Mouse (Mus musculus): Measurements from ENCODE around the gene Gm42669. TPM values are rescaled to one million over a fixed set of nuclear protein-coding genes. Genes with fewer than 3 reads are reported as not detected.

Gene Gm42669
- total RNA-seq (2021) = under 1 TPM; 0.32 to 0.48 TPM

DNA sequence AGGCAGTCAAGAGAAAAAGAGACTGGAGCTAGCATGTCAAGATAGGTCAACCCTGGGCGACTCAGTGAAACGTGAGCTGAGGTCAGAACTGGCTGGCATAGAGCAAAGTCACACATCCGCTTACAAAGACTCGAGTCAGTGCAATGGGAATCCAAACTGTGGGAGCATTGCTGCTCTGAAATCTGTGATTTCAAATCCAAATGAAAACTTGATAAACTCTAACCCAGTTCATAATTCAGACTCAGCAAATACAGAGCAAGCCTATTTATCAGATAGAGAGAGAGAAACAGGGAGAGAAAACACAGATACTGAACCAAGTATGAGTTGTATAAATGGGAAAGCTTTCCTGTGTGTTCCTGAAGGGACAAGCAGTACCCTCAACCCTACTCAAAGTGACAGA is at the start of gene Gm42669:
Gene Gm42669, plus strand, starts transcription at position 301 of the 400 bp plus-strand sequence.
- intact Hi-C loops (cut with DNase I) = no loop called here
- no peak for DNase-seq

DNA sequence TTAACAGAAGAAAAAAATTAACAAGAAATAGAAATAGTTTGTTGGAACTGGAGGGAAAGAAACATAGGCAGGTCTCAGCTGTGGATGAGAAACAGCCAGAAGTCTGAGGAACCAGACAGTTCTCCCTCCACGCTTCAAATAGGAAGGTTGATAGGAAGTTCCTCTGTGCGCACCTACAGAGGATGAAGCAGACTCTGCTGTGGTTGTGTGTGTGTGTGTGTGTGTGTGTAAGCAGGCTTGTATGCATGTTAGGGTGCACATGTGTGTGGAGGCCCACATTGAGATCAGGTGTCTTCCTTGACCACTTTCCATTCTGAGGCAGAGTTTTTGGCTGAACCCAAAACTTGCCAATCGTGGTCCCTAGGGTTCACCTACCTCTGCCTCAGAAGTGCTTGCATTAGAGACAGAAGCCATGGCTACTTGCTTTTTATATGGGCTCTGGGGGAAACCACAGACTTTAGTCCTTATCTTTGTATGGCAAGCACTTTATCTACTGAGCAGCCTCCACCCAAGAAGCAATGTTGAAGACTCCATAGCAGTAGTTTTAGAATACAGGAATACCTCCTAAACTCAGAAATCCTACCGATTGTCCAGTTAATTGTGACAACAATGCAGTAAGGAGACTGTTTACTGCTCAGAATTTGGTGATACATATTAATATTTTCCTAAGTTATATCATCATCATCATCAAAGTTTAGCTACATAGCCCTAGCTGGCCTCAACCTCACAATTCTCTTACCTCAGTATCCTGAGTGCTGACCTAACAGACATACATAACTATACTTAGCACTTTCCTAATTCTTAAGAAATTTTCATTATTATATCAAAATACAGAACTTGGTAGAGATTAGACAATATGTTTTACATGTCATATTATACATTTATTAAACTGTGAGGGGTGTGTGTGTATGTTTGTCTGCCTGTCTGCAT is 45.0 kb upstream of the Gm42669 start:
- intact Hi-C loops (cut with DNase I) = no loop called here
- DNase-seq = no peak

DNA sequence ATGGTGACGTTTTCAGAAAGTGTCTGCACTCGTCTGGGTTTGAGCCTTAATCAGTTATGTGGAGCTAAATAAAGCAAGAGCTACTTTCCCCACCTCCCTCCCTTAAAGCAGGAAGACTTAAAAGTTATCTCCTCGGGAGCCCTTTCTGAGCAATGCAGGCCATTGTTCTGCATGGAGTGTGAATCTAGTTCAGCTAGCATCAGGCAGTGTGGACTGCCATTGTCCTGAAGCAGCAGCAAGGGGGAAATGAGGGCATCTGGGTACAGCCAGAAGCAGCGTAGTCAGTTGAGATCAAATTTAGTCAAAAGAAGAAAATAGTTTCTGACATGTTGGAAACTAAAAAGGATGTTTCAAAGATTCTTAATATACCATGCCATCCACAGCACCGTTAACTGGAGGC is 40.9 kb upstream of the Gm42669 start:
- intact Hi-C loops (cut with DNase I) = no loop called here
- no peak for DNase-seq

DNA sequence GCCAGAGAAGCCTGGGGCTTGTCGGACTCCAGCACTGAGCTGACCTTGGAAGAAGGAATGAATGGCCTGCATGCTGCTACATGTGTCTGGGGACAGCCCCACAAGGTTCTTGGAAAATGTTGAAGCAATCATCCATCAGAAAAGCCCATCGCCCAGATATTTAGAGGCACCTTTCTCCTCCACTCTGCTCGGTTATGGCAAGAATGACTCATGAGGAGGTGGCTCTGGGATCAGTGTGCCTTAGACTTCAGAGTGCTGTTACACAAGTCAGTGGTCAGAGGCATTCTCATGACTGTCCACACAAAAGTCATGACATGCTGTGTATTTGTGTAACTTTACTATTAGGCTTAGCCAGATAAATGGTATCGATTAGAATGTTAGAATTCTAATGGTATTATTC is 40.3 kb upstream of the Gm42669 start:
- intact Hi-C loops (cut with DNase I) = no loop called here

DNA sequence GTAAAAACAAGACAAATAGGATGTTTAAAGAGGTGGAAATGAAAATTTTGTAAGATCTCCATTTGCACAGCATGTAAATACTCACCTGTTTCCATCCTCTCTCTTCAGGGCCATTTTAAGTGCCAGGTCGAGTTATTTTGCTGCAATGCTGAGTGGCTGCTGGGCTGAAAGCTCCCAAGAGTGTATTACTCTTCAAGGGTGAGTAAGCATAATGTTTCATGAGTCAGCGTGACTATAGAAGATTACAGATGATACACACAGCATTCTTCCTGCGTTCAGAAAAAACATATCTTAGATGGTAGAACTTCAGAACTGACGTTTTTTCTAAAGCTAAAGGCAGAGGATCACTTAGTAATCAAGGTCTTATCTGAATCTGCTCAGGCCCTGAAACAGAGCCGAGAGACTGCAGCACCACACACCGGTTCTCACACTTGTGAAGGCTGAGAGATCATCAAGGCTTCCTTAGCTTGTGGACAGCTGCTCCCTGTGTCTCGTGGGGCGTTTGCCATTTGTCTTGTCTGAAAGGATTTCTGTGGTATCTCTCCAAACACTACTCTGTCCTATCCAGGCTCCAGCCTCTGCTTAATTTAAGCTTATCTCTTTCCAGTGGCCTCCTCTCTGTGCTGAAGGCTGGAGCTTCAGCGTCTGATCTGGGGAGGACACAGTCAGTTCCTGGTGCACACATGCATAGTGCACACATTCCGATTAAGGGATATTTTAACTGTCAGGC is 36.7 kb upstream of the Gm42669 start:
- intact Hi-C loops (cut with DNase I) = no loop called here
- no peak for DNase-seq

More for the DNA sequence above, 40.3 kb upstream of the Gm42669 start:
- DNase-seq = no peak

DNA sequence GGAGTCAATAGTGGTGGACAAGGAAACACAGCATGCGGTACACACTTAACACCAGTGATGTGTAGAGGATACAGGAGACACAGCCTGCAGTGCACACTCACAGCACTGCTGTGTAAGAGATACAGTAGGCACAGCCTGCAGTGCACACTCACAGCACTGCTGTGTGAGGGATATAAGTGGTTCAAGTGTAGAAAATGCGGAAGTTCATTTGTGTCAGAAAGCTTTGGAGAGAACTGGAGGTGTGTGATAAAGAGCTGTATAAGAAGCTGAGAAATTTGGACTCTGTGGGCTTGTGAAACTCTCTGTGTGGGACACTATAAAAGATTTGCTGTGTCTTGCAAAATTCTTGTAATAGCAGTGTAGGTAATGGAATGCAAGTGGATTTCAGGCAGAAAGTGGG is 27.2 kb upstream of the Gm42669 start:
- intact Hi-C loops (cut with DNase I) = no loop called here
- no peak for DNase-seq

DNA sequence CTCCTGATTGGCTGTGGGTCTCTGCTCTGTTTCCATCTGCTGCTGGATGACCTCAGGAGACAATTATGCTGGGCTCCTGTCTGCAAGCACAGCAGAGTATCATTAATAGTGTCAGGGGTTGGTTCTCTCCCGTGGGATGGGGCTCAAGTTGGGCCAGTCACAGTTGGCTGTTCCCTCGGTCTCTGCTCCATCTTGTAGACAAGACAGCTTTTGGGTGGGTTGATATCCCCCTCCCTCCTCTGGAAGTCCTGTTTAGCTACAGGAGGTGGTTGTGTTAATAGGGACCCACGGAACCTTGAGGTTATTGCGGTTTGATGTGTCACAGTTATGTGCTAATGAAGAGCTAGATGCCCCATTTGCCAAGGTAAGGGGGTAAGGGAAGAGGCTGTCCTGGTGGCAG is 18.4 kb upstream of the Gm42669 start:
- intact Hi-C loops (cut with DNase I) = no loop called here
- no peak for DNase-seq

DNA sequence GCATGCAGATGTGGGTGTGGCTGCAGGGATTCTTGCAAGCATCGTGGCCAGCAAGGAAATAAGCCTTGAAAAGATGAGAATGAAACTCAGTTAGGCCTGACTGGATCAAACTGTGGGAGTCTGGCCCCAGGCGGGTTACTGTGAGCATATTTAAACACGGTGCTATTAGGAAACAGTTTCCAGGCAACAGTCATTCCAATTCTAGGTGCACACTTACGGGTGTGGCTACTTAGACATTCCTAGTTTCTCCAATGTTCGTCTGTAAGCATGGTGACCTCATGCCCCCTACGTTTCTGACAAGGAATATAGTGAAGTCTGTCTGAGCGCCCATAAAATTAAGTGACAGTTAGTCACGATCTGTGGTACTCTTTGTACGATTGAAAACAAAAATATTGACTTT is 16.4 kb upstream of the Gm42669 start:
- DNase-seq = no peak
- intact Hi-C loops (cut with DNase I) = no loop called here

DNA sequence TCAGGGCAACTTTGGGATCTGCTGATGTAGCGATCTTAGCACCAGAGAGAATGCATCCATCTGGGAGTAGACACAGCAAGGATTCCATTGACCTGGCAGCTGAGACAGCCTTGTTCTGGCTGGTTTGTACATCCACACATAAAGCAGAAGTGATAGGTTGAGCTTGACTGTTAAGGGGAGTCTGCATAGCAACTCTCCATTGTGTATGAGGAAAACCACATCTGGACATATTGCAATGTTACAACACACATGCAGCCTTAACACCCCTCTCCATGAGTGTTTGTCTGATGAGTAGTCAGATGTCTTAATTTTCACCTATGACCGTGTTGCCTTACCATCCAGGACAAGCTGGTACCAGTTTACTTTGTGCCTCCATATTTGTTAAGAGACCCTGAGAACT is 14.9 kb upstream of the Gm42669 start:
- intact Hi-C loops (cut with DNase I) = no loop called here
- DNase-seq = no peak

DNA sequence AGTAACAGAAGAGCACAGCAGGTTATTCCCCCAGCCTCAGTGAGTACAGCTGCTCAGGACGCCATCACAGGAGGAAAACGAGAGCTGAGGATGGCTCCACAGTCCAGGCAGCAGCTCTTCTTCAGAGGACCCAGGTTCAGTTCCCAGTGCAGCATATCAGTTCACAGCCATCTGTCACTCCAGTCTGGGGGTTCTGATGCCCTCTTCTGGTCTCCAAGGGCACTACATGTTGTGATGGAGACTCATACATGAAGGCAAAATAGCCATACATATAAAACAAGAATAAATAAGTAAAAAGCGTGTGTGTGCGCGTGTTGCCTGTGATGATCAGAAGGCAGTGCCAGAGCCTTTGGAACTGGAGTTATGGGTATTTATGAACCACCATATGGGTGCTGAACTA is 12.7 kb upstream of the Gm42669 start:
- intact Hi-C loops (cut with DNase I) = loop anchor here (5.0 kb wide), 1 partner anchor 137 kb away; no protein-coding TSS in a partner anchor

DNA sequence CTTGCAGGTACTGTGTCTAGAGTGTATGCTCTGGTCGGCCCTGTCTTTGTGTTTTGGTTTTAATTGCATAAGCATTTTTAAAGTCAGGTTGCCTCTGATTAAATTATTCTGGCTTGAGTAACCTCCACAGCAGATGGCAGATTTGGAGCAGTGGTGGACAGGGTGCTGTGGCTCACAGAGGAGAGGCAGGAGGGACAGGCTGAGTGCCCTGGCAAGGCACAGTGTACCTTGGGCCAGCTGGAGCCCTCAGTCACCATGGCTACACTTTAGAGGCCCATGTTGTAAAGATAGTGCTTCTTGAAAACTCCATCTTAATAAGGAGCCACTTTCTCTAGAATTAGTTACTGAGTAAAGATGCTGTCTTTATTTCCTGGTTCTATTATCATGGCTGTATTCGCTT is 11.4 kb upstream of the Gm42669 start:
- peak; percentile 46 for DNase-seq
- intact Hi-C loops (cut with DNase I) = loop anchor here (5.0 kb wide), 1 partner anchor 139 kb away; no protein-coding TSS in a partner anchor

More for the DNA sequence above, 12.7 kb upstream of the Gm42669 start:
- no peak for DNase-seq

DNA sequence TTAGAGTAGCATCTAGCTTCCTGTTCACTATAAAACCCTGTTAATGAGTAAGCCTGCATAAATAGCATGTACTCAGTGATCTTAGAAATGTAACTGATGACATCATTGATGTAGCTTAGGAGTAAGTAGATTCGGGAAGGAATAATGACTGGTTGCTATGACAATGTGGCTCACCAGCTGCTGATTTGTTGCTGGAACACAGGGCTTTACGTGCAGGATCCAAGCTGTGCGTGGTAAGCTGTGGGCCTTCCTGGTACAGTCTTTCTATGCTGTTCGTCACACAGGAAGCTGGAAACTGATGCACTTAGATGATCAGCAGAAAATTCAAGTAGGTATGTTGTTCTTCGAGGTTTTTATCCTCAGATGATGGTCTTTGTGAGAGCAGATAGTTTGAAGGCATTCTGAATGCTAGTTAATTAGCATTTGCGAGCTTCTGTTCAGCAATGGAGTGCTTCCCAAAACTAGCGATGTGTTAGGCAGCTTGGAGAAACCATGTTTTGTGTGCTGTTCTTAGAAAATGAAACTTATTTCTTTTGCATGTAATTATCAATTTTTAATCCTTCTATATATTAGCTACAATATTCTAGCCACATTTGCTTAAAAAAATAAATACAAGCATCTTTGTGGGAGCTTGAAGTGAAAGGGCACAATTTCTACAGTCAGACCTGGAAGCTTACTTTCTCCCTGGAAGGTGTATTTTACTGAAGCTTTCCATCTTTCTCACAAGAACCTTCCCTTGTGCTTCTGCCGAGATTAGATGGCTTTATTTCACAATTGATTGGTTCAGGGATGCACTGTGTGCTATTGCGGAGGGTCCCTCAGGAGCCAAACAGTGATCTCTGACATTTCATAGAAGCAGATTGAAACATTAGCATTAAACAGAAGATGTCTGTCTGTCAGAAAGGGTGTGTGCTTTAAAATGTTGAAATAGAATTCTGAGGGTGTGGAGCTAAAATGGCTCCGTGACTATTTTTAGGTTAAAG is 9.6 kb upstream of the Gm42669 start:
- intact Hi-C loops (cut with DNase I) = loop anchor here (5.0 kb wide), 1 partner anchor 141 kb away; no protein-coding TSS in a partner anchor
- peak; percentile 40 for DNase-seq

DNA sequence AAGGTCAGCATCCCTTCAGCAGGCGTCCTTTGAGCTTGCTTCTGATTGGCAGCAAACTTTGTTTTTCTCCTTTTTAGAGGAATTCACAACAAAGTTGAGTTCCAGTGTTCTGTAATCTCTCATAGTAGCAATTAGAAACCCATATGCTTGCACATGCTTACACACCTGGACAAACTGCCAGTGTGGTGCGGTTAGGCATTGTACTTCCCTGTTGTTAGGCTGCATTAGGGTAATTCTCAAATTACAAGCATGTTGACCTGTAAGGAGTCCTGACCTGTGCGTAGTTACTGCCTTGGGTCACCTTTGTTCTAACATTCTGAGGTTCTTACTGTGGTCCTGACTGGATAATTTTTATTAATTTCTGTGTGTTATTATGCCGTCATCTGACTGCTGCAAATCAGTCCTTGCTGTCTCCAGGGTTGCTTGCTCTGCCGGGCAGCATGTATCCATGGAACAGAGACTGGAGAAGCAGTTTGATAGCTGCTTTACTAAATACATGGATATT is 8.6 kb upstream of the Gm42669 start:
- intact Hi-C loops (cut with DNase I) = loop anchor here (5.0 kb wide), 1 partner anchor 142 kb away; no protein-coding TSS in a partner anchor
- DNase-seq = no peak

DNA sequence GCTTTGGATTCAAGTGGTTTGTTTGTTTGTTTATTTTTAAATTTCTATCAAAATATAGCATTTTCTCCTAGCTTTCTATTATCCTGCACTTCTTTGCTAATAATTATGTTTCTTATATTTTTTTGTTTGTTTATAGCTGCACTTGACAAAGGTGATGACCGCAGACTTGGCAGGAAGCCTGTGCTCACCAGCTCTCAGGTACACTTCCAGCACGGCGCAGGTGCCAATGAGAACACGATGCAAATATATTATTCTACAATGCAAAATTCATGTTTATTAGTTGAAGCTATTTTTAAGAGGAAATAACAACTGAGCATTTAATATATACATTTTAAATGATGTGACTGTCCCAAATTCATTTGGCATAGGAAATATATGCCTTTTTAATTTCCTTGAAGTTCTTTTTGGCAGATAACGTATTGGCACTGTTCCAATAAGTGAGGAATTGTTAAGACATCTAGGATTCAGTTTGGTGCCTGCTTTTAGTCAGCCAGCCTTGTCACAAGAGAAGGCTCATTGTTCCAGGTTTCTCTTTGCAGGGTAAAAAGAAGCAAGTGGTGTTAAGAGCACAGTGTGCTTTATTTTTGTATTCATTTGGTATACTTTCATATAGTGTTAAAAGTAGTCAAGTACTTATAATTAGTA is 7.4 kb upstream of the Gm42669 start:
- intact Hi-C loops (cut with DNase I) = loop anchor here (5.0 kb wide), 1 partner anchor 143 kb away; no protein-coding TSS in a partner anchor

DNA sequence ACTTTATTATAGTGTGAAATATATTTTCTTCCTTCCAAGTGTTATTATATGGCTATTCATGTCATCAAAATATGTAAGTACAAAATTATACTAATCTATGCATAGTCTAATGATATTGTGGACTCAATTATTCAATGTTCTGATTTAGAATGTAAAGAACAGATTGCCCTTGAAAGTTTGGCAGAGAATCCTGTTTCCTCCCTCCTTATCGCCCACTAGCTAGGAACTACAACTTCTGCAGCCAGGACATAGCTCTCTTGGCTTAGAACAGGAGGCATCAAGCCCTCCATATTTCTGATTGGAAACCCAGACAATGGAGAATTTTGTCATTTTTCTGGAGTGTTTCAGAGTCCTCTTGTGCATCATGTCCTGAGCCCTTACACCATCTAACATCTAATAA is 6.7 kb upstream of the Gm42669 start:
- intact Hi-C loops (cut with DNase I) = no loop called here
- no peak for DNase-seq

More for the DNA sequence above, 7.4 kb upstream of the Gm42669 start:
- no peak for DNase-seq

DNA sequence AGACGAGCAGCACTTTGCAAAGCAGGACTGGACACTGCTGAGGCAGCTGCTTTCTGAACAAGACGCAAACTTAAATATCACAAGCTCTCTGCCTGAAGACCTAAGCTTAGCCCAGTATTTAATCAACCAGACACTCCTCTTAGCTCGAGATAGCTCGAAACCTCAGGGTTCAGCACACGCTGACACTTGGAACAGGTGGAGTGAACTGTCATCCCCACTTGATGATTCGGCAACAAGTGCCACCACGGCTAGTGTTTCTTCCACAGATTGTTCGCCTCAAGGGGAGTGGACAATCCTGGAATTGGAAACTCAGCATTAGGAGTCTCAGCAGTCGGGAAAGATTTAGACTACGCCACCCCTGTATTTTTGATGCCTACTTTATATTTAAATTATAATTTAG is 3.1 kb downstream of the Gm42669 start:
- no peak for DNase-seq
- intact Hi-C loops (cut with DNase I) = no loop called here

DNA sequence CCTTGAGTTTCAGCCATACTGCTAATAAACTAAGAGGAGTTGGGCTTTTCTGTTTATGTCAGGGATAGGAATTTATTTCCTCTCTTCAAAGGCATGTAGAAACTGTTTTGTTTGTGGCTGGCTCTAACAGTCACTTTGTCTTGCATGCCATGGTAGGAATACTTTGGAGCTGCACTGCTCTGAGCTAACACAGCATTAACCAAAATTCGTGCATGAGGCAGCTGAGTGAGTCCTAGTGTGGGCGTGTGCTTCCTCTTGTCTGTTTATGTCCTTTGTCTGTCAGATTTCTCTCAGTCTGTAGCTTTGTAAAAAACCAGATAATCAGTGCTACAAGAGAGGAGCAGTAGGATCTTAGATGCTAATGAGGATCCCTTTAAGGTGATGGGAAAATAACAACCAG is 3.9 kb downstream of the Gm42669 start:
- no peak for DNase-seq
- intact Hi-C loops (cut with DNase I) = no loop called here

DNA sequence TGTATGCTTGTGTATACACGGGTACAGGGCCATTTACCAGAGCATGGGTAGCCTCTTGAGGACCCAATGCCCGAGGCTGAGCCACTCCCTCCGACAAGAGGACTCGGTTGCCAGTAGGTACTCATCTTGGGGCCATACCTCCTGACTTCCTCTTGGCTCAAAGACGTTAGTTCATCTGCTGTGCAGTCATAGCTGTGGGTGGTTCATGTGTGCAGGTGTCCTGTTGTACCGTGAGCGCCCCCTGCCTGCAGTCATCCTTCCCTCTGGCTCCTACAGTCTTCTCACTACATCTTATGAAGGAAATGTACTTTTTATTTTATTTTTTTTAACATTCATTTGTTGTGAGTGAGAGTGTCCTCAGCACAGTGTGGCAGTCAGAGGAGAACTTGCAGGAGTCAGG is 6.2 kb downstream of the Gm42669 start:
- DNase-seq = peak; percentile 50
- intact Hi-C loops (cut with DNase I) = no loop called here

DNA sequence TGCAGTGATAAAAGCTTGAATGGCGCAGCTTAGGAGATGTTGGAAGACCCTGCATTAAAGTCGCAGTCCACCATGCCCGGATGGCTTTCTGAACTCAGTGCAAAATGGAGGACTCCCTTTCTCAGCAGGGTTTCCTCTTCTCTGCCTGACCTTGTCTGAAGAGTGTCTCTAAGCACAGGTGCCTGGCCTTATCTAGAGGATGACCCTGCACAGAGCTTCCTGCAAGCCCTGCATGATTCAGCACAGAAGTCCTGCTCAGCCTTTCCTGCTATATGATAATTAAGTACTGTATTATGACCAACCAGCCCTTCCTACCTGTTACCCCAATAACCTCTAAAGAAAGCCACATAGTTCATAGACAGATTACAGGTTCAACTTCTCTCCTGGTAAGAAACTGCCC is 8.0 kb downstream of the Gm42669 start:
- no peak for DNase-seq
- intact Hi-C loops (cut with DNase I) = no loop called here

DNA sequence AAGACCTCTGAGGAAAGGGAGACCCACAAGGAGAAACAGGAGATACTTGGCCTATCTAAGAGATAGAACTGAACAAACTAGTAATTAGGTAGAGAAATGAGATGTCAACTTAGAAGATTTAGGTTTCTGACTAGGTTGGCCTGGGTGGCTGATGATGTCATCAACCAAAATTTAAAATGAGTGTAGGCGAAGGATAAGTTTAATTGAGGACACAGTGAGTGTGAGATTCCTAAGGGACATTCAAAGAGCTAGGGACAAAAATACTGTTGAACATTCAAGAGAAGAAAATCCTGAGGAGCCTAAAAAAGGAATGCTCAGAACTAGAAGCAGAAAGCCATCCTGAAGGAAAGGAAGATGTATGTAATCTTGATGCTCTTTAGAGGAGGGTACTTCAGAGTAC is 8.7 kb downstream of the Gm42669 start:
- intact Hi-C loops (cut with DNase I) = no loop called here

More for the DNA sequence above, 8.7 kb downstream of the Gm42669 start:
- no peak for DNase-seq
